Mouse (Mus musculus) testis, adult 2 months (tissue): ENCODE measurements around the gene Ttll8.

Experiments
- CTCF ChIP-seq: fragments of 200-500 bp; IDR thresholded peaks from 2 replicates; pipeline ENCODE4 v1.5.1; 2012; ENCODE audit warnings: low read depth, mild to moderate bottlenecking, inconsistent platforms, low read length, moderate library complexity; ENCODE audit not compliant: control insufficient read depth, insufficient read depth, insufficient replicate concordance
- POLR2A ChIP-seq: fragments of 200-500 bp; IDR thresholded peaks from 2 replicates; pipeline ENCODE4 v1.6.1; 2012; ENCODE audit warnings: low read depth, mild to moderate bottlenecking, inconsistent platforms, low read length, moderate library complexity; ENCODE audit not compliant: control insufficient read depth

- peak; percentile 80; the same call in 1 of the 2 replicates for TF ChIP-seq POLR2A
- no peak for TF ChIP-seq CTCF
These were observed 63.2 kb downstream of the Ttll8 start for GRCm38 (mm10) chr15:88890751-88891675.
